Mouse (Mus musculus) mouse embryonic stem cell (cell line): ENCODE results near the gene Kpna2.
"Not testable (repeated sequence)": the region's sequence is repeated elsewhere in the genome, so short reads cannot be mapped to it uniquely, and the experiment has no call there.

Experiments used
- in situ Hi-C, 2 experiments: fragments of 300-500 bp; cut with MboI; formaldehyde crosslinking; loops; 1 replicate in 1 of 2; 3 replicates in 1 of 2; pipeline ENCODE4 v1.14.3; 2019 to 2020; ENCODE audit warnings: low sequenced_read_pairs in 2 of 2, low pct_unique_long_range_greater_than_20kb in 1 of 2, mixed read lengths in 1 of 2; ENCODE audit not compliant: unreplicated experiment in 1 of 2

Kpna2 gene

GRCm38 (mm10) chr11:106998651-106999150 lies 640 bp downstream of the Kpna2 start:
- in situ Hi-C loops = no loop called here

- in situ Hi-C loops = no loop called here
These were observed 1.4 kb downstream of the Kpna2 start for GRCm38 (mm10) chr11:106997976-106998375.

GRCm38 (mm10) chr11:106996492-106996891 lies 2.8 kb downstream of the Kpna2 start:
- in situ Hi-C loops = not testable (repeated sequence)

GRCm38 (mm10) chr11:106994246-106995085 lies 4.9 kb downstream of the Kpna2 start:
- in situ Hi-C loops = no loop called here

GRCm38 (mm10) chr11:106987384-106987783 lies 12.0 kb downstream of the Kpna2 start:
- in situ Hi-C loops = no loop called here

- in situ Hi-C loops = not testable (repeated sequence)
These were observed 13.2 kb downstream of the Kpna2 start for GRCm38 (mm10) chr11:106985979-106986604.

- in situ Hi-C loops = no loop called here
These were observed 17.0 kb downstream of the Kpna2 start for GRCm38 (mm10) chr11:106982351-106982750.

GRCm38 (mm10) chr11:106981787-106982186 lies 17.6 kb downstream of the Kpna2 start:
- in situ Hi-C loops = no loop called here

- in situ Hi-C loops = no loop called here
These were observed 18.9 kb downstream of the Kpna2 start for GRCm38 (mm10) chr11:106980455-106980854.

- in situ Hi-C loops = loop anchor here in 1 of 2 experiments (10.0 kb wide), 1 partner anchor 131 kb away; no protein-coding TSS in a partner anchor
These were observed 23.1 kb downstream of the Kpna2 start for GRCm38 (mm10) chr11:106976194-106976593.

GRCm38 (mm10) chr11:106975419-106976177 lies 23.7 kb downstream of the Kpna2 start:
- in situ Hi-C loops = loop anchor here in 1 of 2 experiments (10.0 kb wide), 1 partner anchor 131 kb away; no protein-coding TSS in a partner anchor

GRCm38 (mm10) chr11:106974440-106974839 lies 24.9 kb downstream of the Kpna2 start:
- in situ Hi-C loops = loop anchor here (10.0 to 25.0 kb wide), 2 partner anchors 130 to 337 kb away; no protein-coding TSS in a partner anchor

- in situ Hi-C loops = loop anchor here (10.0 to 25.0 kb wide), 2 partner anchors 128 to 336 kb away; no protein-coding TSS in a partner anchor
These were observed 26.3 kb downstream of the Kpna2 start for GRCm38 (mm10) chr11:106973016-106973415.

GRCm38 (mm10) chr11:106969798-106970197 lies 29.5 kb downstream of the Kpna2 start:
- in situ Hi-C loops = loop anchor here (10.0 to 25.0 kb wide), 2 partner anchors 125 to 332 kb away; no protein-coding TSS in a partner anchor

GRCm38 (mm10) chr11:106967630-106968029 lies 31.7 kb downstream of the Kpna2 start:
- in situ Hi-C loops = loop anchor here in 1 of 2 experiments (25.0 kb wide), 1 partner anchor 330 kb away; no protein-coding TSS in a partner anchor

- in situ Hi-C loops = loop anchor here in 1 of 2 experiments (25.0 kb wide), 1 partner anchor 329 kb away; no protein-coding TSS in a partner anchor
These were observed 33.5 kb downstream of the Kpna2 start for GRCm38 (mm10) chr11:106965881-106966280.

GRCm38 (mm10) chr11:106962310-106962709 lies 37.0 kb downstream of the Kpna2 start:
- in situ Hi-C loops = loop anchor here in 1 of 2 experiments (25.0 kb wide), 1 partner anchor 325 kb away; no protein-coding TSS in a partner anchor

- in situ Hi-C loops = loop anchor here in 1 of 2 experiments (25.0 kb wide), 1 partner anchor 324 kb away; no protein-coding TSS in a partner anchor
These were observed 37.8 kb downstream of the Kpna2 start for GRCm38 (mm10) chr11:106961471-106962081.
